Mouse (Mus musculus) embryo, embryonic 10.5 days (tissue): Measurements from ENCODE around the gene Ccdc177.
A peak's percentile ranks its signal among the peaks of the same experiment; 100 is the strongest.

Experiments used
- DNase-seq: peaks from one replicate; pipeline ENCODE4 v3.0.0-alpha.2; 2015; ENCODE audit warnings: low spot score

The Ccdc177 gene

GRCm38 (mm10) chr12:80736464-80737282 is 23.8 kb downstream of the Ccdc177 start:
- DNase-seq = peak; percentile 80

DNA sequence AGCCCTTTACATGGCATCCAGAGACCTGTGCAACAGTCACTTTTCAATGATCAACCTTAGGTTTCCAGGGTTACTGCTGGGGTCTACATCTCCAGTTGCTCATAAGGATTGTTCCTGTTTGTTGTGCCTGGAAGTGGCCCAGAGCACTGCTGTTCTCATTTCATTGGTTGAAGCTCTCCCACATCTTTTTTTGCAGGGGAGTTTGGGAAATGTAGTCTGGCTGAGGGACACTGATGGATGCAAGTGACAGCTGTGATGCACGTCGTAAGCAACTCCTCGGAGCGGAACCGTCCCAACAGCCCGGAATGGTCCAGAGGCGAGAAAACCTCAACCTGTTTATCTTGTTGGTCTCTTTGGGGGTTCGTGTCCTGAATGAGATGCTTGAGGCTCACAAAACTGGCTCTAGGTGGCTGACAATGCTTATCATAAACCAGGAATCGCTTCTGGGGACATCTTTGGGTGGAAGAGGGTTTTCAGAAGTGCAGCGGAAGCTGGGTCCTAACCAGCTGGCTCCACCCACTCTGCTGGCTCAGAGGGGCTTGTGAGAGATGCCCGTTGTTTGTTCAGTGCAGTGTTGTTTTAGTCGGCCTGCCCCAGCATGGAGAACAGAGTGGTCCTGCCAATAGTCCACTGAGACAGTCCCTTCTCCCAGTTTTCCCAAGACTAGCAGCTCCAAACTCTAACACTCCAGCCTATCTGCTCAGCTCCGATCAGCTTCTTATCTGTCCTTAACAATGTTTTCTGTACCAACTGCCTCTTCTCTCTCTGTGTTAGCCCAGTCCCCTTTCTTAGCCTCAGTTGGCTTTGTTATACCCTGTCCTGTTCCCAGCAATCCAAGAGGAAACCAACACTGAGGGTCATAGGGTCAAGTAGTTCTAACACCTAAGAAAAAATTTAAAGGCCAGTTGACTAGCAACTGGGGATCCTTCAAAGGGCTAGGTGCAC is 25.7 kb downstream of the Ccdc177 start:
- DNase-seq = no peak

GRCm38 (mm10) chr12:80730567-80730966 is 29.9 kb downstream of the Ccdc177 start:
- DNase-seq = peak; percentile 86

- DNase-seq = no peak
Measured at GRCm38 (mm10) chr12:80729758-80730530, 30.5 kb downstream of the Ccdc177 start.

GRCm38 (mm10) chr12:80728814-80729213 is 31.7 kb downstream of the Ccdc177 start:
- DNase-seq = peak; percentile 53

DNA sequence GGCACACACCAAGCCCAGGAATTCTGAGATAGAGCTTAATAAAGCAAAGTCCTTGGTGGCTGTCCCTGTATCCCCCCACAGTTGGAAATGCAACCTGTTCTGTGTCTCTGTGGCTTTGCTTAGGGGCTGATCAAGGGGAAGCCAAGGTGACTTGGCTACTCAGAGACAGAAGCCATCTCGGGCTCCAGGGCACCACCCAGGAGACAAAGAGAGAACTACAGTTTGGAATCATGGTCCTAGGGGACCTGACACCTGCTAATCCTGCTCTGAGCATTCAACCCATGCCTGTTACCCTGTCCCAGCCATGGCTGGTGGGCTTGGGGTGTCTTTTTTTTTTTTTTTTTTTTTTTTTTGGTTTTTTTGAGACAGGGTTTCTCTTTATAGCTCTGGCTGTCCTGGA is 32.3 kb downstream of the Ccdc177 start:
- no peak for DNase-seq

- peak; percentile 83 for DNase-seq
Measured at GRCm38 (mm10) chr12:80724853-80725559, 35.5 kb downstream of the Ccdc177 start.

DNA sequence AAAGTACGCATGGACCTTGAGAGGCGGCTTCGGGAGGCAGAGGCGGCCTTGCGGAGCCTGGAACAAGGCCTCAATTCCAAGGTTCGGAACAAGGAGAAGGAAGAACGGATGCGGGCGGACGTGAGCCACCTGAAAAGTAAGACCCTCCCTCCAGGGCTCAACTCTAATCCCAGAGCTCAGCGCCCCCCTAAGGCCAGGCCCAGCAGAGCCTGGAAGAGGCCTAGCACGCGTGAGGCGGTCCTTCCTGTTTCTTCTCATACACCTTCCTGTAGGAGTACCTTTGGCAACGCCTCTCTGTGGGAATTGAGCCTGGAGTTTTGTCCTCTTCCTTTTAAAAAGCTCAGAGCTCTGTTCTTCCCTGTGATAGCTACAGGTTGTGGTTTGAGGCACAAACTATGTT is 39.0 kb downstream of the Ccdc177 start:
- no peak for DNase-seq

DNA sequence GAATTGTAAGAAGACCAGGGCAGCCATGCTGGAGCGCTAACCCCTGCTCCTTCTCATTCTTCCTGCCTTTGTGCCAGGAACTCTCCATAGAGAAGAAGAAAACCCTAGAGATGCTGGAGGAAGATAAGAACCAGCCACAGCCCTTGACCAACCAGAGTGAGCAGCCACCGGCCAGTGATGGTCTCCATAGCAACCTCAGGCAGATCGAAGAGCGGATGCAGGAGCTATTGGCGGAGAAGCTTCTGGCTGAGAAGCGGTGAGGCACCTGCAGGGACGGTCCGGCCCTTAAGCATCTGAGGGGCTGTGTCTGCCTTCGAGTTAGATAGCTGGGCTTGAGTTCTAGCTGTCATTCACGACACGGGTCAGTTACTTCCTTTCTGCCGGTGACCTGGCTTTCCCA is 40.0 kb downstream of the Ccdc177 start:
- no peak for DNase-seq

DNA sequence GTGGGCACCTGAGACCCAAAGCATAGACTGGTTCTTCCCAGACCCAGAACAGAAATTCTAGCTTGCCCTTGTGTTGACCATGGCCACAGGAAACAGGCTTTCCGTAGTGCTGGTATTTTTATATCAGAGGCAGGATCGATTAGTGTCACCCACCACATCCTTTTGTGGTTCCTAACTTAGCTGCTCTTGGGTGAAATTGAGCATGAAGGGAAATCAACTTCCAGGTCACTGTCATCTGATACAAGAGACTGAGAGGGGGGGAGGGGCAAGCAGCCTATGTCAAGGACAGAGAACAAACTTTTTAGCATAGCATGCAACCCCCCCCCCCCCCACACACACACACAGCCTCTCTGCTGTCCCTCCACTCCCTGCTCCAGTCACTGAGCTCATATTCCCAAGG is 41.3 kb downstream of the Ccdc177 start:
- no peak for DNase-seq

- DNase-seq = no peak
Measured at GRCm38 (mm10) chr12:80715915-80716314, 44.6 kb downstream of the Ccdc177 start.

GRCm38 (mm10) chr12:80706915-80707604 is 53.4 kb downstream of the Ccdc177 start:
- DNase-seq = no peak

DNA sequence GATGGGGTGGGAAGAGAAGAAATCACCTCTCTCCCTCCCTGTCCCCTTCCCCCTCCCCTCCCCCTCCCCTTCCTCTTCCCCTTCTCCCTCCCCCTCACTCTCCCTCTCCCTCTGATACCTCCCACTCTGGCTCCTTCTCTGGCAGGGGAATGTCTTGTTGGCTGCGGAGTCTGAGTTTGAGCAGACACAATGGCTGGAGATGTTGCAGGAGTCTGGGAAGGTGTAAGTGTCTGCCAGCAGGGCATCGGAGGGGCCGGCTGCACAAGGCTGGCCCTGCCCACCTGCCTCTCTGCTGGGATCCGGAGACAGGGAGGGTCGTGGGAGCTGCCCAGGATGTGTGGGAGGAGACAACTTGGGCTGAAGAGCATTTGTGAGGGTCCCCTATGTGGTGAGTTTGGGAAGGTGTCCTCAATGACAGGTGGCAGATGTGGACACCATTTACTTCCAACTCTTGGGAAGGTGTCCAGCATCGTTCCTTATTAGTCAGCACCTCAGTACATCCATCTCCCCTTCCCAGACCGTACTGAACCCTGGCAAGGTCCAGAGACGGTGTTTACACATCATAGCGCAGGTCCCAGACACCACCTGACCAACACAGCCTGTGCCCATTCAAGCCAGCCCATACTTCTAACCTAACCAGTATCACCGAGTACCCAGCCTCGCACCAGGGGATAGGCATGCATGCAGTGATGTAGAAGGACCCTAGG is 54.1 kb downstream of the Ccdc177 start:
- DNase-seq = no peak
